Mouse (Mus musculus) ES-E14 (cell line): ENCODE data around the gene Spaca3. TPM values are rescaled to one million over a fixed set of nuclear protein-coding genes. Genes with fewer than 3 reads are reported as not detected.

ENCODE experiments used
- DNase-seq: peaks from one replicate; pipeline ENCODE4 v3.0.0-alpha.2; 2013; ENCODE audit warnings: low read depth, low spot score
- H3K27ac ChIP-seq: 2 replicates; pipeline ENCODE4 v1.5.1; 2012; ENCODE audit warnings: low read depth, mild to moderate bottlenecking, low read length, moderate library complexity, mixed read lengths; ENCODE audit not compliant: poor library complexity, insufficient read depth, severe bottlenecking
- H3K36me3 ChIP-seq: 2 replicates; pipeline ENCODE4 v1.6.1; 2012; ENCODE audit warnings: mild to moderate bottlenecking, low read length, moderate library complexity, mixed read lengths; ENCODE audit not compliant: control insufficient read depth, poor library complexity, insufficient read depth, severe bottlenecking
- H3K4me1 ChIP-seq, 2 experiments: fragments of 150-350 bp in 1 of 2; sonication (generic) in 1 of 2; 2 replicates each; pipeline ENCODE4 v1.6.1; 2012; ENCODE audit warnings: low read length in 2 of 2, mild to moderate bottlenecking in 1 of 2, mixed read lengths in 1 of 2; ENCODE audit not compliant: control insufficient read depth in 2 of 2, insufficient read depth in 2 of 2, poor library complexity in 1 of 2
- H3K4me3 ChIP-seq, 2 experiments: fragments of 150-350 bp in 1 of 2; sonication (generic) in 1 of 2; 2 replicates each; pipeline ENCODE4 v1.5.1; 2012; ENCODE audit warnings: low read length in 2 of 2, low read depth in 1 of 2, mild to moderate bottlenecking in 1 of 2, mixed read lengths in 1 of 2; ENCODE audit not compliant: insufficient read depth in 1 of 2, poor library complexity in 1 of 2, severe bottlenecking in 1 of 2
- H3K9ac ChIP-seq: 2 replicates; pipeline ENCODE4 v1.6.1; 2012; ENCODE audit warnings: low read depth, mild to moderate bottlenecking, low read length, mixed read lengths; ENCODE audit not compliant: poor library complexity, insufficient read depth, severe bottlenecking
- H3K9me3 ChIP-seq: fragments of 150-350 bp; sonication (generic); 2 replicates; pipeline ENCODE4 v1.6.1; 2012; ENCODE audit warnings: low read depth, mild to moderate bottlenecking, low read length; ENCODE audit not compliant: control insufficient read depth, insufficient read depth
- CHD2 ChIP-seq: IDR thresholded peaks from 2 replicates; pipeline ENCODE4 v1.6.1; 2014; ENCODE audit warnings: mild to moderate bottlenecking, low read depth, low read length, inconsistent platforms
- HCFC1 ChIP-seq: IDR thresholded peaks from 2 replicates; pipeline ENCODE4 v1.6.1; 2012; ENCODE audit warnings: low read length, inconsistent platforms, borderline replicate concordance; ENCODE audit not compliant: insufficient read depth
- MAFK ChIP-seq: IDR thresholded peaks from 2 replicates; pipeline ENCODE4 v1.6.1; 2014; ENCODE audit warnings: mild to moderate bottlenecking, low read depth, low read length, inconsistent platforms; ENCODE audit not compliant: insufficient read depth
- ZC3H11A ChIP-seq: IDR thresholded peaks from 2 replicates; pipeline ENCODE4 v1.6.1; 2012; ENCODE audit warnings: low read depth, mild to moderate bottlenecking, inconsistent platforms, low read length, borderline replicate concordance
- ZNF384 ChIP-seq: IDR thresholded peaks from 2 replicates; pipeline ENCODE4 v1.6.1; 2012; ENCODE audit warnings: low read depth, low read length, inconsistent platforms
- in situ Hi-C, 2 experiments: fragments of 600-800 bp; cut with MboI; formaldehyde crosslinking; loops; one replicate each; pipeline ENCODE4 v1.15.1; 2025; ENCODE audit warnings: low sequenced_read_pairs in 2 of 2, inconsistent platforms in 1 of 2; ENCODE audit not compliant: unreplicated experiment in 2 of 2
- total RNA-seq: library from RNA; depleted of rRNA; stranded (reverse); fragments of 300-350 nt; gene quantifications from 2 replicates; pipeline ENCODE4 v1.2.3, GENCODE M21; 2012

The Spaca3 gene
- total RNA-seq, 1 experiment, result not detected

DNA sequence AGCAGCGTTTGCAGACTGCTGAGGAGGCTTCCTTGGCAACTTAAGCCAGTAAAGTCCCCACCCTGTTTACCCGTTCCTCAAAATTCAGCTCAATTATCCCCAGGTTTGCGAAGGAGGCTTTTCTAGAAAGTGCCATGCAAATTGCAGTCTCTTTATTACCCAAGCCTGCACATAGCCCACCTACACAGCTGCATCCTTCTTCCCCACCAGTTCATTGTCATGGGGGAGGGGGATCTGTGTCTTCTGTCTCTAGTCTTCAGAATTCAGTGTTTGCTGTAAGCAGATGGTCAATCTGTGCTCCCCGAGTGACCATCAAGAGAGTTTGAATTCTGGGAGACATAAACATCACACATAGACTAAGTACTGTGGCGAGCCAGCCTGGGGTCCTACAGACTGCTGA, 47.0 kb upstream of the Spaca3 start:
- Histone ChIP-seq H3K4me3 (peak overlapping the region in 1 of 2 experiments; percentile 61; a peak in 1 of 4 replicates), H3K27ac (no peak overlapping the region), H3K9me3 (no peaks in the 10 kb centered on the region), H3K4me1 (peaks cover 0 to 21% of the 10 kb centered on the region in 2 experiments; a peak in 2 of 4 replicates), H3K9ac (no peak overlapping the region), H3K36me3 (no peaks in the 10 kb centered on the region; the same call in 1 of the 2 replicates)
- TF ChIP-seq ZNF384, result no peak
- TF ChIP-seq HCFC1, result no peak
- no peak for TF ChIP-seq ZC3H11A
- no peak for TF ChIP-seq CHD2
- TF ChIP-seq MAFK, result no peak
- in situ Hi-C loops, result no loop called here
- DNase-seq, result no peak

DNA sequence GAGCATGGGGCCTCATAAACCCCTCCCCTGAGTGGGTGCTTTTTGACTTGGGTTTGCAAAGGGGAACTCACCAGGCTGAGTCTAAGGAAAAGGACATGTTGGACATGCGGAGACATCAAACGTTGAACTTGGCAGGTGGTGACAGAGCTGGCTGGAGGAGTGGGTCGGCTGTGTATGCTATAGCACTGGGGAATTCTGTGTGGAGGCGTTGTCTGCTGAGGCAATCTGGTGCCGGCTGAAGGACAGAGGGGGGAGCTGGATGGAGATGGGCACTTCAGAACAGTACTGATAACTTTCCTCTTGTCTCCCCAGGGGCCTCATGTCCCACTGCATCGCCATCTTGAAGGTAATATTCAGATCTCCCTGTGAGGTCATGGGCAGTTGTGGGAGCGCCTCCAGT, 42.8 kb upstream of the Spaca3 start:
- in situ Hi-C loops, result no loop called here
- H3K36me3 ChIP-seq, result no peaks in the 10 kb centered on the region; the same call in 1 of the 2 replicates
- H3K27ac ChIP-seq, result no peak overlapping the region
- no peak overlapping the region for H3K4me3 ChIP-seq
- H3K9me3 ChIP-seq, result no peaks in the 10 kb centered on the region
- DNase-seq, result no peak
- H3K4me1 ChIP-seq, result peaks cover 5 to 32% of the 10 kb centered on the region in 2 experiments
- no peak for TF ChIP-seq ZNF384
- no peak for TF ChIP-seq MAFK
- TF ChIP-seq CHD2, result no peak
- no peak for TF ChIP-seq ZC3H11A
- TF ChIP-seq HCFC1, result no peak
- no peak overlapping the region for H3K9ac ChIP-seq

DNA sequence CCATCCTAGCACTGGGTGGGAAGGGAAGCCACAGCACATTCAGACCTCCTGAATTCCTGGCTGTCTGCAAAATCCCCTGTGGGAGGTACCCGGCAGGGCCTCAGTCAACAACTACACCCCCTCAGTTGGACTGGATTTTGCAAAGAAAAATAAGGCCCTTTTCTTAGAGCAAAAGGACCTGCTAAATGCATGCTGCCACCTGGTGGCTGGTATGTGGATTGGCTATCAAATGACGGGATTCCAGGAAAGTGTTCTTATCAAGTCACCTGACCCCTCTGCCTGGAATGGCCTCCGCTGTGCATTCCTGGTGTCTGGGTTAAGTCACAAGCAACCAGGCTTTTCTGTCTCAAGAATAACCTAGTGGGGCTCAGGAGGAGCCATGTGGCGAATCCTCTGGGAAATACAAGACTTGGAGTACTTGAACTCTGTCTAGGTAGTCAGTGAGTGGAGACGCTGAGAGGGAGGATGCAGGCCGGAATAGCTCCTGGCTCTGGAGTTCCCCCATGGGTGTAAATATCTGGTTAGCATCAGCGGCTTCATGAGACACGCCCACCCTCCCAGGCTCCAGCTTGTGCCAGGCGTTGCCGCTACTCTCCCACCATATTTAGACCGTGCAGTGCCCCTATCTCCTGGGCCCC, 40.0 kb upstream of the Spaca3 start:
- Histone ChIP-seq H3K9ac (peak overlapping the region; percentile 67), H3K4me1 (peaks cover 5 to 22% of the 10 kb centered on the region in 2 experiments), H3K27ac (peak overlapping the region; percentile 64; the same call in 1 of the 2 replicates), H3K36me3 (no peaks in the 10 kb centered on the region), H3K4me3 (peak overlapping the region; percentile 54 to 59), H3K9me3 (no peaks in the 10 kb centered on the region)
- in situ Hi-C loops, result no loop called here
- DNase-seq, result peak; percentile 98
- TF ChIP-seq ZC3H11A (no peak), CHD2 (peak; percentile 64)

DNA sequence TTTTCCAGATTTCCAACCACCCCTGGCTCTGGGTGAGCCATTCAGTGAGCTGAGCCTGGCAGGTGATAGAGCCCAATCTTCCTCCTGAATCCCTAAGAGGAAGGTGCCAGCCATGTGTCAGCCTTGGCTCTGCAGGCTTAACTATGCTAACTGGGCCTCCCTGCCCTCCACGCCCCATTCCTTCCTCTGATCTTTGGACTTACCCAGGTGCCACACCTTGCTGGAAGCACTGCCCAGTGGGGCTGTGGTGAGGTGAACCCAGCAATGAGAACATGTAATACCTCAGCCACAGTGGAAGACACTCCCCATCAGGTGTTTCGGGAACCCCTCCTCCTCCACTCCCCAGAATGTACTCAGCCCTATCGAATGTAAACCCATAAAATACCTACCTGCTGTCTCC, 38.1 kb upstream of the Spaca3 start:
- TF ChIP-seq HCFC1 (no peak), CHD2 (no peak), ZNF384 (no peak), MAFK (no peak)
- no peak overlapping the region for H3K4me3 ChIP-seq
- H3K9me3 ChIP-seq, result no peaks in the 10 kb centered on the region
- peaks cover 5 to 22% of the 10 kb centered on the region in 2 experiments for H3K4me1 ChIP-seq
- in situ Hi-C loops, result no loop called here
- no peak overlapping the region for H3K27ac ChIP-seq
- no peak overlapping the region for H3K9ac ChIP-seq
- H3K36me3 ChIP-seq, result no peaks in the 10 kb centered on the region
- no peak for DNase-seq

DNA sequence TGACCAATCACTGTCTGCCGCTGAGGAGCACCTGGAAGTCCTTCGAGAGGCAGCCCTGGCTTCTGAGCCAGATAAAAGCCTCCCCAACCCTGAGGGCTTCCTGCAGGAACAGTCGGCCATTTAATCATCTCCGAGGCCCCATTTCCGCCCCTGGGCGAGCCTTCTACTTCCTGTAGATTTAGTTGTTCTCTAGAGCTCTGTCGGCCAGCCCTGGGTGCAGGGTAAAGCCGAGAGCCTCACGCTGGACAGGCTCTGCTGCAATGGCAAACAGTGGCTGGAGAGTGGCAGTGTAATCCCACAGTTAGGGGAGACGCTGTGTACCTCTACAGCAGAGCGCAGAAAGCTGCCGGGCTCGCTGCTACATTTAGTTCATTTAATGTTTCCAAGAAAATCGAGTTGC, 36.9 kb upstream of the Spaca3 start:
- H3K36me3 ChIP-seq, result no peaks in the 10 kb centered on the region
- H3K27ac ChIP-seq, result no peak overlapping the region
- no peaks in the 10 kb centered on the region for H3K9me3 ChIP-seq
- in situ Hi-C loops, result no loop called here
- TF ChIP-seq CHD2 (no peak), HCFC1 (no peak), ZC3H11A (no peak), MAFK (no peak), ZNF384 (no peak)
- DNase-seq, result no peak
- H3K4me3 ChIP-seq, result peak overlapping the region in 1 of 2 experiments; percentile 46; a peak in 2 of 4 replicates
- no peak overlapping the region for H3K9ac ChIP-seq
- H3K4me1 ChIP-seq, result peaks cover 5 to 22% of the 10 kb centered on the region in 2 experiments
